Mouse (Mus musculus) CD4-positive, CD25-positive, alpha-beta regulatory T cell, adult 2 months (primary cell): ENCODE results near the gene Clcnka.

Source experiments
- DNase-seq: peaks from one replicate; pipeline ENCODE4 v3.0.0-alpha.2; 2012; ENCODE audit warnings: low read depth, low spot score

Gene Clcnka

GRCm38 (mm10) chr4:141379674-141380073, 18.9 kb downstream of the Clcnka start:
- DNase-seq = no peak

- DNase-seq = no peak
Measured at GRCm38 (mm10) chr4:141372426-141372825, 26.1 kb downstream of the Clcnka start.

GRCm38 (mm10) chr4:141367997-141368791, 30.3 kb downstream of the Clcnka start, which contains the start of gene Fam131c:
Fam131c (plus strand) TSS chr4:141368220.
- DNase-seq = peak; percentile 34

- DNase-seq = no peak
Measured at GRCm38 (mm10) chr4:141365876-141366275, 32.6 kb downstream of the Clcnka start.

GRCm38 (mm10) chr4:141365126-141365525, 33.4 kb downstream of the Clcnka start:
- no peak for DNase-seq

GRCm38 (mm10) chr4:141362937-141363548, 35.5 kb downstream of the Clcnka start:
- DNase-seq = peak; percentile 83

GRCm38 (mm10) chr4:141360846-141361245, 37.7 kb downstream of the Clcnka start:
- peak; percentile 60 for DNase-seq

- no peak for DNase-seq
Measured at GRCm38 (mm10) chr4:141359222-141359621, 39.3 kb downstream of the Clcnka start.

- no peak for DNase-seq
Measured at GRCm38 (mm10) chr4:141357811-141358210, 40.7 kb downstream of the Clcnka start.

- no peak for DNase-seq
Measured at GRCm38 (mm10) chr4:141353868-141354267, 44.7 kb downstream of the Clcnka start.

GRCm38 (mm10) chr4:141352986-141353385, 45.5 kb downstream of the Clcnka start:
- DNase-seq = no peak

- DNase-seq = no peak
Measured at GRCm38 (mm10) chr4:141351972-141352371, 46.6 kb downstream of the Clcnka start.

GRCm38 (mm10) chr4:141350015-141350414, 48.5 kb downstream of the Clcnka start:
- DNase-seq = no peak

GRCm38 (mm10) chr4:141348616-141349015, 49.9 kb downstream of the Clcnka start:
- DNase-seq = no peak

- no peak for DNase-seq
Measured at GRCm38 (mm10) chr4:141347365-141347797, 51.1 kb downstream of the Clcnka start.

- DNase-seq = no peak
Measured at GRCm38 (mm10) chr4:141345219-141345618, 53.3 kb downstream of the Clcnka start.

GRCm38 (mm10) chr4:141343515-141343914, 55.0 kb downstream of the Clcnka start:
- DNase-seq = no peak

- no peak for DNase-seq
Measured at GRCm38 (mm10) chr4:141341477-141341876, 57.0 kb downstream of the Clcnka start.

GRCm38 (mm10) chr4:141338853-141339252, 59.7 kb downstream of the Clcnka start:
- no peak for DNase-seq

- no peak for DNase-seq
Measured at GRCm38 (mm10) chr4:141337986-141338385, 60.5 kb downstream of the Clcnka start.

- DNase-seq = no peak
Measured at GRCm38 (mm10) chr4:141336196-141336595, 62.3 kb downstream of the Clcnka start.

GRCm38 (mm10) chr4:141335263-141335796, 63.2 kb downstream of the Clcnka start:
- no peak for DNase-seq

GRCm38 (mm10) chr4:141334695-141335094, 63.8 kb downstream of the Clcnka start:
- DNase-seq = no peak
